Mouse (Mus musculus) neural tube, embryonic 13.5 days (tissue): ENCODE measurements at regions not wholly inside any gene's neighbourhood (a gene's known extent, or its start where the extent isn't known, plus 50 kb on each side); places are given as distances from the start of the nearest gene placed in this dataset.
A peak's percentile ranks its signal among the peaks of the same experiment; 100 is the strongest.

Experiments
- ATAC-seq: fragments of 200-750 bp; cut with Nextera tagmentation; 2 replicates; pipeline ENCODE4 v1.8.0; 2017; ENCODE audit warnings: low read depth, mild to moderate bottlenecking, moderate TSS enrichment, moderate library complexity
- H3K27ac ChIP-seq: fragments of 300-500 bp; sonication (generic); replicated peaks from 2 replicates; pipeline ENCODE4 v1.5.1; 2015; ENCODE audit warnings: moderate library complexity, mild to moderate bottlenecking, inconsistent platforms
- H3K27me3 ChIP-seq: fragments of 300-500 bp; sonication (generic); 2 replicates; pipeline ENCODE4 v1.6.1; 2015; ENCODE audit warnings: mild to moderate bottlenecking, inconsistent platforms
- H3K36me3 ChIP-seq: fragments of 300-500 bp; sonication (generic); 2 replicates; pipeline ENCODE4 v1.6.1; 2015; ENCODE audit warnings: mild to moderate bottlenecking, inconsistent platforms
- H3K4me1 ChIP-seq: fragments of 300-500 bp; sonication (generic); replicated peaks from 2 replicates; pipeline ENCODE4 v1.6.1; 2015; ENCODE audit warnings: inconsistent platforms
- H3K4me2 ChIP-seq: fragments of 300-500 bp; sonication (generic); 2 replicates; pipeline ENCODE4 v1.6.1; 2015; ENCODE audit warnings: inconsistent platforms, mild to moderate bottlenecking, moderate library complexity
- H3K4me3 ChIP-seq: fragments of 300-500 bp; sonication (generic); 2 replicates; pipeline ENCODE4 v1.5.1; 2015; ENCODE audit warnings: mild to moderate bottlenecking, inconsistent platforms
- H3K9ac ChIP-seq: fragments of 300-500 bp; sonication (generic); 2 replicates; pipeline ENCODE4 v1.6.1; 2015; ENCODE audit warnings: moderate library complexity, mild to moderate bottlenecking, inconsistent platforms
- H3K9me3 ChIP-seq: fragments of 300-500 bp; sonication (generic); 2 replicates; pipeline ENCODE4 v1.6.1; 2016; ENCODE audit warnings: inconsistent platforms
- WGBS: fragments of 180-500 bp; shearing (Covaris S2); methylation state at CpG from one replicate; pipeline ENCODE4 v1.1.7; 2015; 5-methylcytosine and 5-hydroxymethylcytosine counted together

- WGBS = 71% methylated on average over 8 of the region's 8 CpGs
- no peak for ATAC-seq
- H3K9ac ChIP-seq = no peak overlapping the region
- H3K27me3 ChIP-seq = no peaks in the 10 kb centered on the region
- no peaks in the 10 kb centered on the region for H3K9me3 ChIP-seq
- H3K4me1 ChIP-seq = no peaks in the 10 kb centered on the region
- no peak overlapping the region for H3K4me2 ChIP-seq
- no peak overlapping the region for H3K27ac ChIP-seq
- H3K4me3 ChIP-seq = no peak overlapping the region
- no peaks in the 10 kb centered on the region for H3K36me3 ChIP-seq
Measured at GRCm38 (mm10) chr3:128149216-128149615, 253.1 kb upstream of the Fam241a start.

- Histone ChIP-seq H3K4me2 (no peak overlapping the region), H3K9ac (no peak overlapping the region), H3K4me3 (no peak overlapping the region), H3K9me3 (no peaks in the 10 kb centered on the region), H3K27ac (no peak overlapping the region), H3K27me3 (no peaks in the 10 kb centered on the region), H3K36me3 (no peaks in the 10 kb centered on the region), H3K4me1 (no peaks in the 10 kb centered on the region)
- 70% methylated on average over 7 of the region's 7 CpGs for WGBS
- no peak for ATAC-seq
Measured at GRCm38 (mm10) chr3:128145329-128145728, 249.2 kb upstream of the Fam241a start.

DNA sequence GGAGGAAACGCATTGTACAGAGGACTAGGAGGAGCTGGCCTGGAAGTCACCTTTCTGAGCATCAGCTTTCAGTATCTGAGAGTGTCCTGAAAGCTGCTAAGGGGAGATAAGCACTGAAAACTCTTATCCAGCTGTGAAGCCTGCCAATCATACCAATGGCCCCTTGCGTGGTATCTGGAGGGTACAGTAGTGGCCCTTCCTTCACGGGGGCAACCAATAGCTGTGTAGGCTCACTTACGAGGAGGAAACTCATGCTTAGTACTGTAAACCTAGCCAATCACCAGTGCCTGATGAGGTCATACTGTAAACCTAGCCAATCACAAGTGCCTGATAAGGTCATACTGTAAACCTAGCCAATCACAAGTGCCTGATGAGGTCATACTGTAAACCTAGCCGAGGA is 231.7 kb upstream of the Fam241a start:
- Histone ChIP-seq H3K4me2 (no peak overlapping the region), H3K9ac (no peak overlapping the region), H3K27ac (no peak overlapping the region), H3K4me3 (no peak overlapping the region), H3K9me3 (no peaks in the 10 kb centered on the region), H3K4me1 (no peaks in the 10 kb centered on the region), H3K27me3 (no peaks in the 10 kb centered on the region), H3K36me3 (no peaks in the 10 kb centered on the region)
- no peak for ATAC-seq
- 89% methylated on average over 5 of the region's 5 CpGs for WGBS

- Histone ChIP-seq H3K4me1 (no peaks in the 10 kb centered on the region), H3K27ac (no peak overlapping the region), H3K4me2 (no peak overlapping the region), H3K36me3 (no peaks in the 10 kb centered on the region), H3K9ac (no peak overlapping the region), H3K9me3 (no peaks in the 10 kb centered on the region), H3K4me3 (no peak overlapping the region), H3K27me3 (no peaks in the 10 kb centered on the region)
- WGBS = 59% methylated on average over 3 of the region's 3 CpGs
- no peak for ATAC-seq
Measured at GRCm38 (mm10) chr3:128126664-128127063, 230.5 kb upstream of the Fam241a start.

DNA sequence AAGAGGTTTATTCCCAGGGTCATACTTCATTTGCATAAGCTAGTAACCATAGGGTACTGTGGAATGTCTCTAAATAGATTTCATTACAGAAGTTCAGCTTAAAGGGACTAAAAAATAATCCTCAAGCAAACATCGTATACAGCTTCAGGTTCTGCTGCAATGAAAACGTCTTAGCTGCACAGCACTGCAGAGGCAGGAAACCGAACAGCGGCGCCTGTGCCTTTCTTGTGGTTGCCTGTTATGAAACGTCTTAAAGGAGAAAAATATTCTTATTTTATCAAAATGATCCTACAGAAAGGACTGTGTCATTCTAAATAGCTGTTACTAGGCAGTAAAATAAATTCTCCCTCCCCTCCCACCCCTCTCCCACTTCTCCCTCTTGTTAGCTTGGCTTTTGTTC is 226.0 kb upstream of the Fam241a start:
- H3K9ac ChIP-seq = no peak overlapping the region
- H3K4me2 ChIP-seq = no peak overlapping the region
- no peaks in the 10 kb centered on the region for H3K27me3 ChIP-seq
- 81% methylated on average over 6 of the region's 6 CpGs for WGBS
- H3K4me1 ChIP-seq = no peaks in the 10 kb centered on the region
- H3K4me3 ChIP-seq = no peak overlapping the region
- no peak for ATAC-seq
- H3K36me3 ChIP-seq = no peaks in the 10 kb centered on the region
- no peak overlapping the region for H3K27ac ChIP-seq
- H3K9me3 ChIP-seq = no peaks in the 10 kb centered on the region

- Histone ChIP-seq H3K4me3 (no peak overlapping the region), H3K9ac (no peak overlapping the region), H3K27ac (no peak overlapping the region), H3K4me1 (no peaks in the 10 kb centered on the region), H3K9me3 (no peaks in the 10 kb centered on the region), H3K36me3 (no peaks in the 10 kb centered on the region), H3K27me3 (no peaks in the 10 kb centered on the region), H3K4me2 (no peak overlapping the region)
- ATAC-seq = no peak
- 87% methylated on average over 6 of the region's 6 CpGs for WGBS
Measured at GRCm38 (mm10) chr3:128120647-128121440, 224.7 kb upstream of the Fam241a start.

DNA sequence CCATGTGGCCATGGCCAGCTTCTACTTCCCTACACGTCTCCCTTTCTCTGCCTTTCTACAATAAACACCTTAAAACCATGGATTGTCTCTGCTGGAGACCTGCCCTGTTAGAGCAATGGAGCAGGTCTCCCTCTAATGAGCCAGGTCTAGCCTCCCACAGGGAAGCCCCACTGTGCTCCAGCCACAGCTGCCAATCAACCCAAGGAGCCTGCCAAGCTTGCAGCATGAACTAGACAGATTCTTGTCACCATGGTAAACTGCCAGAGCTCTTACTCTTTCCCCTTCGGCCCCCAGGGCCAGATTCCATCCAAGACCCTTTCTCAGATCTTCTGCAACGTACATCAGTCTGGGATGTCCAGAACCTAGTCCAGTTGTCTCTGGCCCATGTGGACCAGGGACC is 217.1 kb upstream of the Fam241a start:
- Histone ChIP-seq H3K4me1 (no peaks in the 10 kb centered on the region), H3K9me3 (no peaks in the 10 kb centered on the region), H3K9ac (no peak overlapping the region), H3K27ac (no peak overlapping the region), H3K4me3 (no peak overlapping the region), H3K36me3 (no peaks in the 10 kb centered on the region), H3K27me3 (no peaks in the 10 kb centered on the region), H3K4me2 (no peak overlapping the region)
- 80% methylated on average over 3 of the region's 3 CpGs for WGBS
- ATAC-seq = no peak

DNA sequence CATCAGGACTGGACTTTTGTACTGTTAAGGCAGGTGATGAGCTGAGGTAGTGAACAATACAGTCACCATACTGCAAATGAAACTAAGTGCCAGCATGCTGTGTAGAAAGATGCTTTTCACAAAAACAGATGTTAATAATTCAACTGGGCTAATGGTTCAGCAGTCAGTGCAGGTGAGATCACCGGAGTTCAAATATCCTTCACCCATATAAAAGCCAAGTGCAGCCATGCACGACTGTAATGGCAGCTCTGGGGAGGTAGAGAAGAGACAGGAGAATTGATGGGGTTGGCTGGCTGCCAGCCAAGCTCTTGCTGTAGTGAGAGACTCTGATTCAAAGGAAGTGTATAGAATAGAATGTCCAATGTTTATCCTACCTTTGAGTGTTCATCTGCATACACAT is 214.3 kb upstream of the Fam241a start:
- H3K27me3 ChIP-seq = no peaks in the 10 kb centered on the region
- no peak overlapping the region for H3K4me3 ChIP-seq
- 50% methylated on average over 2 of the region's 2 CpGs for WGBS
- no peaks in the 10 kb centered on the region for H3K4me1 ChIP-seq
- H3K9me3 ChIP-seq = no peaks in the 10 kb centered on the region
- H3K36me3 ChIP-seq = no peaks in the 10 kb centered on the region
- H3K4me2 ChIP-seq = no peak overlapping the region
- no peak overlapping the region for H3K9ac ChIP-seq
- no peak for ATAC-seq
- no peak overlapping the region for H3K27ac ChIP-seq

DNA sequence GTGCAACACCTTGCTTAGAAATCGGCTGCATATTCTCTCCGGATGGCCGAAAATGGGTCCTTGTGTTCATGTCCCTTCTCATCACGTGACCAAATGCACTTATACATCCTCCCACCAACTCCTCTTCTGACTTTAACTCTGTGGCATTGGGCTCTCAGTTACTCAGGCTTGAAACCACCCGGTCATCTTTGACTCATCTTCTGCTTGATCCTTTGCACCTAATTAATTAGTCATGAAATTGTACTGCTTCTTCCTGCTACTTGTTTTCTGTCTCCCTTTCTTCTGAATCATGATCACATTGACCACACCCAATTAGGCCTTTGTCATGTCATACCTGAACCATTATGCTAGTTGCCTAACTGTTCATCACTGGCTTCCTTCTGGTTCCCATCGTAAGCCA is 208.4 kb upstream of the Fam241a start:
- Histone ChIP-seq H3K27ac (no peak overlapping the region), H3K9me3 (no peaks in the 10 kb centered on the region), H3K9ac (no peak overlapping the region), H3K4me3 (no peak overlapping the region), H3K27me3 (no peaks in the 10 kb centered on the region), H3K4me2 (no peak overlapping the region), H3K36me3 (no peaks in the 10 kb centered on the region), H3K4me1 (no peaks in the 10 kb centered on the region)
- ATAC-seq = no peak
- 90% methylated on average over 6 of the region's 6 CpGs for WGBS

GRCm38 (mm10) chr3:128093046-128093445 is 196.9 kb upstream of the Fam241a start:
- ATAC-seq = no peak
- Histone ChIP-seq H3K4me3 (no peak overlapping the region), H3K4me2 (no peak overlapping the region)

GRCm38 (mm10) chr3:128088207-128088606 is 192.1 kb upstream of the Fam241a start:
- no peaks in the 10 kb centered on the region for H3K27me3 ChIP-seq
- H3K9me3 ChIP-seq = no peaks in the 10 kb centered on the region
- no peak overlapping the region for H3K27ac ChIP-seq
- no peak overlapping the region for H3K4me2 ChIP-seq
- no peaks in the 10 kb centered on the region for H3K36me3 ChIP-seq
- H3K4me3 ChIP-seq = no peak overlapping the region
- peak; percentile 88 for ATAC-seq
- no peak overlapping the region for H3K9ac ChIP-seq
- 54% methylated on average over 4 of the region's 4 CpGs for WGBS
- no peaks in the 10 kb centered on the region for H3K4me1 ChIP-seq

More at GRCm38 (mm10) chr3:128093046-128093445, 196.9 kb upstream of the Fam241a start:
- Histone ChIP-seq H3K4me1 (no peaks in the 10 kb centered on the region), H3K27ac (no peak overlapping the region), H3K36me3 (no peaks in the 10 kb centered on the region), H3K27me3 (no peaks in the 10 kb centered on the region), H3K9ac (no peak overlapping the region), H3K9me3 (no peaks in the 10 kb centered on the region)

GRCm38 (mm10) chr3:128087163-128087562 is 191.0 kb upstream of the Fam241a start:
- 70% methylated on average over 10 of the region's 10 CpGs for WGBS

GRCm38 (mm10) chr3:128082463-128082862 is 186.3 kb upstream of the Fam241a start:
- ATAC-seq = no peak
- Histone ChIP-seq H3K9ac (no peak overlapping the region), H3K4me2 (no peak overlapping the region), H3K36me3 (no peaks in the 10 kb centered on the region), H3K4me3 (no peak overlapping the region), H3K4me1 (no peaks in the 10 kb centered on the region), H3K27me3 (no peaks in the 10 kb centered on the region), H3K27ac (no peak overlapping the region), H3K9me3 (no peaks in the 10 kb centered on the region)
- 89% methylated on average over 6 of the region's 6 CpGs for WGBS

More at GRCm38 (mm10) chr3:128087163-128087562, 191.0 kb upstream of the Fam241a start:
- Histone ChIP-seq H3K4me1 (no peaks in the 10 kb centered on the region), H3K4me3 (no peak overlapping the region), H3K27ac (no peak overlapping the region), H3K36me3 (no peaks in the 10 kb centered on the region), H3K4me2 (no peak overlapping the region), H3K9ac (no peak overlapping the region), H3K9me3 (no peaks in the 10 kb centered on the region), H3K27me3 (no peaks in the 10 kb centered on the region)
- ATAC-seq = no peak
